Mouse (Mus musculus) left cerebral cortex, adult 8-10 months (tissue): ENCODE measurements at regions not wholly inside any gene's neighbourhood (a gene's known extent, or its start where the extent isn't known, plus 50 kb on each side); places are given as distances from the start of the nearest gene placed in this dataset.

Source experiments
- DNase-seq, 2 experiments: peaks; one replicate each; pipeline ENCODE4 v3.0.0; 2022; ENCODE audit warnings: low spot score in 2 of 2

DNA sequence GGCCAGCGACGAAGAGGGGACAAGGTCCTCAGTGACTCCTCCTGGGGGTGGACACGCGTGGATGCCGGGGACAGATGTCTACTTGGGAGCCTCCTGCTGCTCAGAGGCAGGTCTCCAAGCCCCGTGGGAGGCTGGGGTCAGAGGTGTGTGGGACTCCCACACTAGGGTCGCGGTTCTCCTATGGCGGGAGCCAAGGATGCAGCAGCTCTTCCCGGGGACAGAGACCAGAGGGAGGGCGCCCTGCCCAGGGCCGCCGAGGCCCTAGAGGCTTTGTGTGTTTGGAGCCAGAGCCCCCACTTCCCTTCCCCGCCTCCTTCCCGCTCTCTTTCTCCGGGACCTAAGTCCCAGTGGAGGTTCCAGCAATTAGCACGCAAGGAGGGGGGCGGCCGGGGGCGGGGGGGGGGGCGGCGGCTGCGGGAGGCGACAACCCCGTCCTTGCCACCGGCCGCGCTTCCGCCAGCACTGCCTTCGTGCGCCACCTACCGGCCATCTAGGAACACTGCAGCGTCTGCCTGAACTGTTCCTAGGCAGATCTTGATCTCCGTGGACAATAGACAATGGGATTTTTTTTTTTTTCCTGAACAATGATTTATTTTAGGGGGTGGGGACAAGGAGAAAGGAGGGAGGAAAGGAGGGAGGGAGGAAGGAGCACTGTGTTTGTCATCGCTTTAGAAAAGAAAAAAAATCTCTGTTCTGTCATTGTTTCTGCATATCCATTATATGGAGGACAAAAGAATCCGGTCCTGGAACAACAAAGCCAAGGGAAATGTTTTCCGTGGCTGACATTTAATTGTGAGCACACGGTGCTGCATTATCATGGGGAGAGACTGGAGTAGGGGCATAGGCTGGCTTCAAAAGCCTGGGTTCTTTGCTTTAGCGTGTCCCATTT lies 71.8 kb upstream of the Foxo1 start:
- peak in 1 of 2 experiments; percentile 46 for DNase-seq

DNA sequence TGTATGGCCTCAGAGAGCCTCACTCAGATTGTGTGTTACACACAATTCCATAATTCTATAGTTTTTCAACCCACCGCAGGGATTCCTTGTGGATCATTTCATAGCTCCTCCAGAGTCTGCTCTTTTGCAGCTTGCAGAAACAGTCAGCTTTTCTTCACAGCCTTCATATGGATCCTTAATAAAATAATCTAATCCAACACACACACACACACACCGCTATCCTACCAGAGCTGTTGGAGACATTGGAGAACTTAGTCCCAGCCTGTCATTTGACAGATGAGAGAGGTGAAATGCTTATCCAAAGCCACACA lies 71.2 kb upstream of the Foxo1 start:
- no peak for DNase-seq

DNA sequence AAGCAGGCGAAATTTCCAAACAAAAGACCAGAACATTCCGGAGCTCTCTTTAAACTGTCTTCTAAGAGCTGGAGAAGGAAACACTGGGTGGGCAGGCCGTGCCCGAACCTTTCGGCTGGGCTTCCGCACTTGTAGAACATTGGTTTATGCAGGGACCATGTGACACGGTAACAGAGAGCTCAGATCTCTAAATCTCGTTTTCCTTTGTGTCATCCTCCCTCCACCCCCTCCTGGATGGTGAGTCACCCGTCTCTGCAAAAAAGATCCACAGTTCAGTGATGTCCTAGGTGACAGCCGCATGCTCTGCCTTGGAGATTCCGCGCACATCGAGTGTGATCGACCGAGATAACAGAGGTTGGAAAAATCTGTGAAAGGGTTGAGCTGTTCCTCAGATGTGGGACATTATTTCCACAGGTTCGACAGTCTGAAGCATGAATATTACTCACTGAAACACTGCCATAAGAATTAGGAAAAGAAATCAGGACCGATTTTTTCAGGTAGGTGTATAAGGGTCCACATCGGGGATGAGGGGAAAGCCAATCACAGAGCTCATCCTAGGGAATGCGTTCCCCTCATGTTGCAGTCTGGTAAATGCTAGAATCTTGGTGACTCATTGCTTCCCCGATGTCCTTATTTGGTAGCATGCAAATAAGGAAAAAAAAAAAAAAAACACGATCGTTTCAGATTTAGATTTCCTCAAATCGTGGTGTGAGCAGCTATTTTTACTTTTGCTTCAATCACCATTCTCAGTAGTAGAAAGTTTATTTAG lies 70.0 kb upstream of the Foxo1 start:
- DNase-seq: peak in 1 of 2 experiments; percentile 88

DNA sequence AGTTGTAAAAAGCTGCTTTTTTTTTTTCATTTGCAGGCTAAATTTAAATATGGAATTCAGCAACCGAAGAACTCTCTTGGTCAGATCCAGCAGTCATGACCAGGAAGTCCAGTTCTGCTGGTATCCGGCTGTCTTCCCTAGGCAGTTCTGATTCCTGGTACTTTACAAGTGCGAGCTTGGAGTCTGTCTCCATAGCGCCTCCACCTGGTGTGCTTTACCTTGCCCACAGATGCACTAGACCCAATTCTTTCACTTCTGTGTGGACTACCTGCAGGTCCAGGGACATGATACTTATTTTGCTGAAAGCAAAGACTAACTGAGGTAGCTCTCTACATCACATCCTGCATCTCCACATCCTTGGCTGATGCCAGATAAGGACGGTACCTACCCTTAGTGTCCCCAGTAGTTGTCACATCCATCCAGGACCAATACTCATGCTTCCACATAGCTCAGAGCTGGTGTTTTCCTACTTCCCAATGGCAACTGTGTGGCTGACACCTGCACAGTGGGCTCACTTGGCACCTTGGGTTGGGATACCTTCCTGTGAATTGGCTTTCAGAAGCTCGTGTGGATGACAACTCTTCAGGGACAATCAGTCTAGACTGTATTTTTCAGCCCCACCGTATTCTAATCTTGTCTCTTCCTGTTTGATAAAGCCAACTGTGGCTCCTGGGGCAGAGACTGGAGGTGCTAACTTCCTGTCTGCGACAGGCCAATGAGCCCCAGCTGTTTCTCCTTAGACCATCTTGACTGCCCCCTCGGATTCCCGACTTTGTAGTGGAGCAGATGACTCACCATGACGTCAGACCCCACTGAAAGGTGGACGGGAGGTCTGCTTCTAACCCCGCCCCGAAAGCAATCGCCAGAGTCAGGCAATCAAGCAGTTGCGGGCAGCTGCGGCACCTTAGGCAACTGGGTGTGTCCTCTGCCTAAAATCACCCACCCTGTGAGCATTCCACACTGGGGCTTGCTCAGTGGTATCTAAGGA lies 69.1 kb upstream of the Foxo1 start:
- no peak for DNase-seq

DNA sequence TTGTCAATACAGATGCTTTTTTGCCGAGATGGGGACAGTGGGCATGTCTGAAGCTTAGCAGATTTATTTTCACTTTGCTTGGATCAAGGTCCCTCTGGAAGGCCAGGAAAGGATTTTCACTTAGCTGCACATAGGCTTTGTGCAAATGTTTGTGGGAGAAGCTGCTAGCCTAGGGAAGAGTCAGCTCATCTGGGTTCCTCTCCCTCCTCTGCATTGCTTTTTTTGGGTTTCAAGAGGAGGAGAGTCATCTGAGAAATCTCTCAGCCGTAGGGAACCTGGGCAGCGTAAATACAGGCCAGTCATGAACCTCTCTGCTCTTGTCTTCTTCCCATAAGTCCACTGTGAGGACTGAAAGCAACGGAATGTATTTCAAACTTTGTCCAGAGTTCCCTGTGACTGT lies 68.0 kb upstream of the Foxo1 start:
- DNase-seq: no peak

DNA sequence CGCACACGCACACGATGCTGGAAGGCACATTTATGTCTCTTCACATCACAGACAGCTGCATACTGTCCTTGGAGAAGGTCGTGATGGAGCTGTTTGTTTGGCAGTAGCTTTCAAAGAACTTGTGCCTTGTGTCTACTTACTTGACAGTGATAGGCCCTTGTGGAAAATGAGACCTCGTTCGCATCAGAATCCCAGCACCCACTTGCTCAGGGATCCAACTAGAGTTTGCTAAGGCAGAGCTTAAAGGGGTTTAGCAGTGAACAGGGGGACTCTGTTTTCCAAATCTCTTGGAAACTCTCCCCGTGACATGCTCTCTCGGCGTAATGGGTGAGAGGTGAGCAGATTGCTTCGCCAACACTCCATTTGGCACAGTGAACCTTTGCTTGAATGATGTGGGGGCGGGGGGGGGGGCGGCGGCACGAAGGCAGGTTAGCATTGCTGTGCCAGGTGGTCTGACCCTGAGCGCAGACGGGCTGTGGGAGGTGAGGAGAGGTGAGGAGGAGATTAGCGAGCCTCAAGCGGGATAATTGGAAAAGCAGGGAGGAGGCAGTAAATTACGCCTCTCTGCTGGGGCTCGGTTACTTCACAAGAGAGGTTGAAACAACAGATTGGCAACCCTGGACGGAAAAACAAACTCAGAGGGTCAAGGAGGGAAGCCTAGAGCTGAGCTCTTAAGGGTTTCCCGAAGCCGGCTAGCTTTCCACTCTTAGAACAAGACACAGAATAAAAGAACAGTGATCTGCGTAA lies 57.4 kb upstream of the Foxo1 start:
- no peak for DNase-seq

DNA sequence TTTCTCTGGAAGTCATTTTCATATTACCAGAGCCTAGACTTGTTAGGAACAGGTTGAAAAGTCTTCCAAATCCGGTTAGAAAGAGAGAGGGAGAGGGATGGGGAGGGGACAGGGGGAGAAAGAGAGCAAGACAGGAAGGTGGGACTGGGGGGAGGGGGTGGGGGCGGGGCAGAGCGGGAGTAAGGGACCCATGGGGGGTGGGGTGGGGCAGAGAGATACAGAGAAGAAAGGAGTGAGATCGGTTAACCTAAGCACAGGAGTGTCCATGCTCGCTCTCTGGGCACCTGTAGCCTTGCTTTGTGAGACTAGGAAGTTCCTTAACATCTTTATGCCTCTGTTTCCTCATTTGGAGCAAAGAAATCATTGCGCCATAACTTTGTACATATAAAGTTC lies 56.8 kb upstream of the Foxo1 start:
- DNase-seq: no peak

DNA sequence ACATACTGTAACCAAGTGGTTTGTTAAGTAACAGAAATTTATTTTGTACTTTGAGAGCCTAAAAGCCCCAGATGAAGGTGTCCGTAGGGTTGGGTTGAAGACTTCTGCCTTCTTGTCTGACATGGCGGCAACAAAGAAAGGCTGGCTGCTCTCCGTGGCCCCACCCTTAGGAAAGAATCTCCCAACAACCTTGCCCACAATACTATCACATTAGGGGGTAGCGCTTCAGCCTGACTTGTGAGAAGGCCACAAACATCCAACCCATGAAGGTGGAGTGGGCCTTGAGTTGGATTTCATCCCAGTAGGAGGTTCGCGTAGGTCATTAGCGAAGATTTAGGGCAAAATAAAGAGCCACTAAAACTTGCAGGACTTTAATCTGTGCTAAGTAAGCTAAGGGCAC lies 54.0 kb upstream of the Foxo1 start:
- no peak for DNase-seq

DNA sequence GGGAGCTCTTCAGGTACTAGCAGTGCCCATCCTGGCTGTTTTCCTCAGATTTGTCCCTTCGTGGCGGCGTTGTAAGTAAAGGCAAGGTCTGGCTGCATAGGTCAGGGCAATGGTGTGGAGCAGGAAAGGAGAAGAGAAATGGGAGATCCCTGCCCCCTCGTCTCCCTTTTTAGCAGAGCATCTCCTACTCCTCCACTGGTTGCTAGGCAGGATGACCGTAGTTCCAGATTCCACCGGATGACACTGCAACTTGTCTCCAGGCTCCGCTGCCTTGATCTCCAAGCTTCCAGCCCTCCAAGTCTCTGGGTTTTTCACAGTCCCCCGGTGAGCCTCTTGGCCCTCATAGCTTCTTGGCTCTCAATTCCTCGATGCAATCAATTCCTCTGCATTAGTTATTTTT lies 53.1 kb upstream of the Foxo1 start:
- no peak for DNase-seq
